Mouse (Mus musculus): ENCODE measurements at regions not wholly inside any gene's neighbourhood (a gene's known extent, or its start where the extent isn't known, plus 50 kb on each side); places are given as distances from the start of the nearest gene placed in this dataset.

GRCm38 (mm10) chr2:57919102-57919731 lies 78.5 kb upstream of the Galnt5 start:
- Histone ChIP-seq H3K27me3 (ENCODE audit: insufficient read depth, low read length) (no peaks in the 10 kb centered on the region), H3K4me2 (ENCODE audit: low read length) (no peak overlapping the region), H3K9me3 (replicated peaks; ENCODE audit: low read length) (no peaks in the 10 kb centered on the region), H3K4me3 (replicated peaks; ENCODE audit: low read depth, low read length) (no peak overlapping the region), H3K9ac (ENCODE audit: low read depth, low read length) (no peak overlapping the region), H3K27ac (no peak overlapping the region), H3K4me1 (replicated peaks; ENCODE audit: insufficient read depth, low read length) (no peaks in the 10 kb centered on the region), H3K36me3 (ENCODE audit: insufficient read depth, low read length) (no peaks in the 10 kb centered on the region)
- 51% methylated on average over 14 of the region's 14 CpGs for WGBS
- DNase-seq (ENCODE audit: low spot score) (peak; percentile 79), ATAC-seq (replicated peaks; ENCODE audit: low FRiP score, low read depth) (no peak)
- TF ChIP-seq CTCF (IDR thresholded peaks at IDR 0.05; ENCODE audit: low read depth): peak; percentile 88

GRCm38 (mm10) chr2:57934062-57934822 lies 63.4 kb upstream of the Galnt5 start:
- Histone ChIP-seq H3K4me2 (ENCODE audit: low read length) (no peak overlapping the region), H3K4me1 (replicated peaks; ENCODE audit: insufficient read depth, low read length) (no peaks in the 10 kb centered on the region)
- DNase-seq (ENCODE audit: low spot score): no peak

More at GRCm38 (mm10) chr2:57934062-57934822, 63.4 kb upstream of the Galnt5 start:
- 59% methylated on average over 5 of the region's 5 CpGs for WGBS
- Histone ChIP-seq H3K9me3 (replicated peaks; ENCODE audit: low read length) (no peaks in the 10 kb centered on the region), H3K9ac (ENCODE audit: low read depth, low read length) (no peak overlapping the region), H3K27me3 (ENCODE audit: insufficient read depth, low read length) (no peaks in the 10 kb centered on the region), H3K36me3 (ENCODE audit: insufficient read depth, low read length) (no peaks in the 10 kb centered on the region), H3K27ac (no peak overlapping the region), H3K4me3 (replicated peaks; ENCODE audit: low read depth, low read length) (no peak overlapping the region)
- TF ChIP-seq CTCF (IDR thresholded peaks at IDR 0.05; ENCODE audit: low read depth): peak; percentile 40; the same call in 1 of the 2 replicates
- ATAC-seq (replicated peaks; ENCODE audit: low FRiP score, low read depth): no peak
